8 mouse cellular contexts compared by ENCODE assay signal in the genomic region with DNA sequence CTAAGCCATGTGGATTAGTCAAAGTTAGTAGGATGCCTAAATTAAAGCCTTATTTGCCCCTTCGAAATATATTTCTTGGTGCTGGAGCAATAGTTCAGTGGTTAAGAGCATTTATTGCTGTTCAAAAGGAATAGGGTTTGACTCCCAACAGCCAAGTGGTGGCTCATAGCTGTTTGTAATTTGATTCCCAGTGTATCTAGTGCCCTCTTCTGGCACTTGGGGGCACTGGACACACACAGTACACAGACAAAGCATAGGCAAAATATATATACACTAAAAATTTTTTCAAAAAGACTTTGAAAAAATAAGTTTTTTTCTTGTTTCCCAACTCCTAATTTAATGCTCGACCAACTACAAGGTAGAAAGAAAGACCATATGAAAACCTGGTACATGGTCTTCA. TPM values are rescaled to one million over a fixed set of nuclear protein-coding genes. Genes with fewer than 3 reads are reported as not detected.
DNase-seq lines count a peak whose midpoint lies in the region; ATAC-seq and TF ChIP-seq lines count a peak whose summit lies in the region.

No protein-coding gene starts in this region.

- H3K27ac ChIP-seq in cerebellum, adult 2 months (ENCODE audit: insufficient read depth, low read length), result no peak overlapping the region
- H3K27ac ChIP-seq in liver, embryonic 11.5 days (ENCODE audit: low read depth, low read length), result no peak overlapping the region

- WGBS in cerebellum, adult 2 months, result 72% methylated on average over 2 of the region's 2 CpGs
- WGBS in liver, embryonic 11.5 days, result 60% methylated on average over 2 of the region's 2 CpGs

- H3K4me1 ChIP-seq in cerebellum, adult 2 months (ENCODE audit: control insufficient read depth, insufficient read depth, low read length), result no peaks in the 10 kb centered on the region
- H3K4me1 ChIP-seq in liver, embryonic 11.5 days (replicated peaks; ENCODE audit: control insufficient read depth, insufficient read depth, low read length), result no peaks in the 10 kb centered on the region

- H3K9ac ChIP-seq in liver, embryonic 11.5 days (ENCODE audit: low read depth, low read length), result no peak overlapping the region

- H3K4me3 ChIP-seq in cerebellum, adult 2 months (replicated peaks; ENCODE audit: insufficient read depth, low read depth, low read length), result no peak overlapping the region
- H3K4me3 ChIP-seq in liver, embryonic 11.5 days (ENCODE audit: low read depth, low read length), result no peak overlapping the region

- TF ChIP-seq CTCF in cerebellum, adult 2 months (IDR thresholded peaks at IDR 0.05; ENCODE audit: borderline replicate concordance, insufficient read depth, low read depth, low read length), result peak; percentile 28; the same call in 1 of the 2 replicates

- H3K9me3 ChIP-seq in liver, embryonic 11.5 days (ENCODE audit: control insufficient read depth, low read length), result no peaks in the 10 kb centered on the region

- ATAC-seq in liver, embryonic 11.5 days (replicated peaks; ENCODE audit: low FRiP score), result no peak; the same call in 1 of the 2 replicates
- peak; percentile 98 for ATAC-seq in common myeloid progenitor, adult 5-6 weeks (replicated peaks; ENCODE audit: low read depth, poor library complexity, severe bottlenecking)

- no peaks in the 10 kb centered on the region for H3K36me3 ChIP-seq in liver, embryonic 11.5 days (ENCODE audit: control insufficient read depth, insufficient read depth, low read length)

- no peak for DNase-seq in cerebellum, adult 2 months
- no peak for DNase-seq in cerebellum, adult 11 months
- DNase-seq in liver, result peak; percentile 7
- DNase-seq in liver, embryonic 11.5 days (ENCODE audit: low spot score), result no peak
- peak; percentile 22 for DNase-seq in lung, postnatal 14 days
- no peak for DNase-seq in right cerebral cortex, postnatal 4 days
- DNase-seq in cerebellum, adult 11-12 months, result no peak

- no peaks in the 10 kb centered on the region for H3K27me3 ChIP-seq in cerebellum, adult 2 months (ENCODE audit: control insufficient read depth, insufficient read depth, low read length)
- no peaks in the 10 kb centered on the region for H3K27me3 ChIP-seq in liver, embryonic 11.5 days (replicated peaks; ENCODE audit: control insufficient read depth, insufficient read depth, low read length)

- no peak overlapping the region for H3K4me2 ChIP-seq in liver, embryonic 11.5 days

- no peak for TF ChIP-seq POLR2A in cerebellum, adult 2 months (IDR thresholded peaks at IDR 0.05; ENCODE audit: borderline replicate concordance, insufficient read depth, low read length)

RNA-seq across cellular contexts. Expression of a gene that starts 13.3 kb away (rescaled TPM):
- 17.3 and 18.6 TPM in 2 replicates for polyA plus RNA-seq in cerebellum, adult 2 months (2012; rRNA removed)
- 7.0 and 8.4 TPM in 2 replicates for polyA plus RNA-seq in liver, embryonic 11.5 days (2014; fragmentation: Nextera tagmentation; extraction: Ambion mirVana)
- total RNA-seq in common myeloid progenitor, adult 5-6 weeks (2017), result 5.8 and 7.8 TPM in 2 replicates

RNA-seq across cellular contexts. Expression of a gene that starts 49.5 kb away (rescaled TPM):
- polyA plus RNA-seq in cerebellum, adult 2 months (2012; rRNA removed), result 4.5 and 4.6 TPM in 2 replicates
- polyA plus RNA-seq in liver, embryonic 11.5 days (2014; fragmentation: Nextera tagmentation; extraction: Ambion mirVana), result 7.5 and 8.5 TPM in 2 replicates
- 14.2 and 18.9 TPM in 2 replicates for total RNA-seq in common myeloid progenitor, adult 5-6 weeks (2017)

RNA-seq across cellular contexts. Expression of a gene that starts 49.6 kb away (rescaled TPM):
- polyA plus RNA-seq in cerebellum, adult 2 months (2012; rRNA removed), result 8.0 and 8.4 TPM in 2 replicates
- 11.3 and 14.2 TPM in 2 replicates for polyA plus RNA-seq in liver, embryonic 11.5 days (2014; fragmentation: Nextera tagmentation; extraction: Ambion mirVana)
- total RNA-seq in common myeloid progenitor, adult 5-6 weeks (2017), result 13.2 and 13.8 TPM in 2 replicates

Comparison
In these comparisons a context has a peak if more than half of its experiments do, and no peak if none do; other contexts are left out.
1. DNase-seq: peak in liver (single experiment) and lung, postnatal 14 days (single experiment); none in cerebellum, adult 2 months (0 of 2), cerebellum, adult 11 months (single experiment), liver, embryonic 11.5 days (single experiment), right cerebral cortex, postnatal 4 days (single experiment) and cerebellum, adult 11-12 months (single experiment).